Mouse (Mus musculus) mature B cell (primary cell): ENCODE measurements around the gene Ankrd24.
"Not testable (repeated sequence)": the region's sequence is repeated elsewhere in the genome, so short reads cannot be mapped to it uniquely, and the experiment has no call there.

Source experiments
- in situ Hi-C: fragments of 300-500 bp; cut with MboI; formaldehyde crosslinking; loops from 2 replicates; pipeline ENCODE4 v1.14.3; 2019

Gene Ankrd24

DNA sequence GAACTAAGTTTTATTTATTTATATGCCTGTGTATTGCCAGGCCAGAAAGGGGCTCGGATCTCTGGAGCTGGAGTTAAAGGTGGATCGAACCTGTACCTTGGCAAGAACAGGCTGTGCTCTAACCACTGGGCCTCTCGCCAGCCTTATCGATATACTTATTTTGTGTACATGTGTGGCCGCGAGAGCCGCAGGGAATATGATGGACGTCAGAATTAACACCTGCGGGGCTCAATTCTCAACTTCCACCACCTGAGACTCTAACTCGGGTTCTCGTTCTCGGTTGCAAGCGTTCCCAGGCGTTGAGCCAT lies 22.7 kb upstream of the Ankrd24 start:
- in situ Hi-C loops, result no loop called here

DNA sequence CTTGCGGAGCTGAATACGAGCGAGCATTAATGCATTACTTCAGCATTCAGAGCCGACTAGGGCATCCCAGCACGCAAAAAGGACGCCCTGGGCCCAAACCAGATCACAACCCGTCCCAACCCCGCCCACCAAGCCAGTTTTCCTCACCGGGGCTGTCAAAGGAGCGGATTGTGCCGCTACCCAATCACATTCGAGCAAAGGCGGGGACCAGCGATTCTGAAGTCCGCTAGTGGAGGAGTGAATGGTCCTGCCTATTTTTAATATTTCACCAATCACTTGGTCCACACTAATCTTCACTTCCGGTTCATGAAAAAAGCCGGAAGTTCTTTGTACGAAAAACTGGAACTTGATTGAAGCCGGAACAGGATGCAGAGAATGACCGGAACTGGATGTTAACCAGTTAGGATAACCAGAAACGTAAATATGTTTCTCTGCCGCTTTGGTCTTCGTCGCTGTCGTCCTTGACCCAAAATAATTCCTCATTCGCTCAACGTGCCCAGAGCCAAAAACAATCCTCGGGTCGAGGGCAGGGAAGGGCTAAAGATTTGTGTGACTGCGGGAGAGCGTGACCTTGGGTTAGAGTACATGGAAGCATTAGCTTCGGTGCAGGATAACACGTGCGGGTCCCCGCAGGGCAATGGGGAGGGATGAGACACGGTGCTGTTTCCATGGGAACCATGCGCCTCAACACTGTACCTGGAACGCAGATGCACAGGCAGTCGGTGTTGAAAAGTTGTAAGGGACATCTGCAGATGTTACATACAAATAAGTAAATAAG lies 22.2 kb upstream of the Ankrd24 start, which contains the start of gene BC025920:
Gene BC025920 (plus strand): TSS at position 297 of the 778 bp plus-strand sequence.
- in situ Hi-C loops, result no loop called here

DNA sequence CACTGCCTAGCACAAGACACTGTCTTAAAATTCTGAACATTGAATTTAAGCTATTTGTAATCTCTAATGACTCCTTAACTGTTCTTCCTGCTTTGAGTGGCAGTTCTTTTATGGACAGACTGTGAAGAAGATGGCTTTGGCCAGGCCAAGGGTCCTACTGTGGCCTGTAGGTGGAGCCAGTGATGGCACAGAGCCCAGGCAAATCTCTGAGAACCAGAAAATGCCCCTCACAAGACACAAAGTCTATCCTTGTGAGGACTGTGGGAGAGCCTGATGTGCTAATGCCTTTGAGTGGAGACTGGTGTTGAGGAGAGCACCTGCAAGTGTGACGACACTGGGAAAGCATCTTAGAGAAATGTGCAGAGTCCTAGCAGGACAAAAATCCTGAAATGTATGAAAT lies 20.0 kb upstream of the Ankrd24 start:
- in situ Hi-C loops, result no loop called here

DNA sequence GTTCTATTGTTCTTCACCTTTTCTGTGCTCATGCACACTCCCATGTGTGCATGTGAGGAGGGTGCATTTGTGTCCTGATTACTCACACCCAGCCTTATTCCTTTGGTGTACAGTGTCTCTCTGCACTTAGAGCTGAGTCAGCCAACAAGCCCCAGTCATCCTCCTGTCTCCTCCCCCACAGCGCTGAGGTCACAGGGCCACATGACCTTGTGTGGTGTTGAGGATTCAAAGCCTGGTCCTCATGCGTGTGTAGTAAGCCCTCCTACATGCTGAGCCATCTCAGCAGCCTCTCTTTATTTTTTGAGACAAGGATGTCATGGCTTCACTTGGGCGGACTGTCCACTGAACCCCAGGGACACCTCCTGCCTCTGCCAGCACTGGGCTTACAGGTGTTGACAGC lies 15.6 kb upstream of the Ankrd24 start:
- in situ Hi-C loops, result no loop called here

DNA sequence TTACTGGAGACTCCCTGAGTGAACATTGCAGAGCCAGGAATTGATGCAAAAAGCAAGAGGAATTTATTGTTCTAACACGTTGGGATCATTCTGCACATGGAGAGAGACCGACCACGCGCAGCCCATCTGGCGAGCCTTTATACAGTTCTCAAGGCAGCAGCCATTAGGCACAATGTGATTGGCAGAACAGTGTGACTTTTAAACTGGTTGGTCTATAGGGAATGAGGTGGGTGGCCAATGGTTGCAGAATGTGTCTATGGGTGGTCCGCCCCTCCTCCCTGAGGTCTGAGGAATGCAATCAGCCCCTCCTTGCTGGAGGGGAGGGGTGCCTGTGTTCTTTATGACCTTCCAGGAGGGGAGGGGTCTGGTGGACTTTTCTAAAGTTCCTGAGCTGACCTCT lies 12.9 kb upstream of the Ankrd24 start:
- in situ Hi-C loops, result no loop called here

DNA sequence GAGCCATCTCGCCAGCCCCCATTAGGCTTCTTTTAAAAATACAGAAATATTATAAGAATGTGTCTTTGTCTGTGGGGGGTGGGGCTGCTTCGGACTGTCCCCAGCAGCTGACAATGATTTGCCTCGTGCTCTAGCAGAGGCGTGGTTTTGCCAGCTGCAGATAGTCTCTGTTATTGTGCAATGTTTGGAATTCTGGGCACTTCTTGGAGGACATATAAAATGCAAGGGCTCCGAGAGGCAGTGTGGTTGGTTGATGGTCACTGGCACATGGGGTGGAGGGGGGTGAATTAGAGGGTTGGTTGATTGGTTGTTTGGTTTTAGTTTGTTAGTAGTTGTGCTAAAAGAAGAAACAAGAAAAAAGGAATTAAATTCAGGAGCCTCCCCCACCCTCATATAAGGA lies 8.4 kb upstream of the Ankrd24 start:
- in situ Hi-C loops, result no loop called here

DNA sequence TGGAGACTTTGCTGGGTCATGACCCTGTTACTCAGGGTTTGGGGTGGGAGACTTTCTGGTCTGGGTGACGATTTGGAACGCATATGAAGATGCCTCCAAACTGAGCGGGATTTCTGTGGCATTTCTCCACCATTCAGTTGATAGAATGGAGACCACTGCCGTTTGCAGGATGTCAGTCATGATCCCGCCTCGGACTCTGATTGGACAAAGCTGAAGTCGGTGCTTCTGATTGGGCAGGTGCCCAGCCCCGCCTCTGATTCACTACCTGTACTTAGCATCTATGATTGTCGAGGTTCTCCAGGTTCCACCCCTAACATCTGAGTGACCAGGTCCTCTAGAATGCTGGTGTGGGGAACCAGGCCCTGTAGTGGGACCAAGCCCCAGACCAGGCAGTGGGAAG lies 7.6 kb upstream of the Ankrd24 start:
- in situ Hi-C loops, result no loop called here

DNA sequence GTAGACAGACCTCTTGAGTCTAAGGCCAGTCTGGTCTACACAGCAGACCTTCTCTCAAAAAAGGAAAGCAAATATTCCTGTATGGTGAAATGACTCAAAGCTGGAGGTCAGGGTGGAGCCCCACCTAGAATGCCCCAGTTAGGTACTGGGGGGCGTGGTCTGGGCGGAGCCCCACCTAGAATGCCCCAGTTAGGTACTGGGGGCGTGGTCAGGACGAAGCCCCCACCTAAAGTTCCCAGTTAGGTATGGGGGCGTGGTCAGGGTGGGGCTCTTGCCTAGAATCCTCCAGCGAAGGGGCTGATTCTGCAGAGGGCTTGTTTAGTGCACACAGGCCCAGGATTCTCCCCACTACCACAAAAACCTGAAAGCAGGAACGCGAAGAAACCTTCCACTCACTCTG lies 4.9 kb upstream of the Ankrd24 start:
- in situ Hi-C loops, result no loop called here

DNA sequence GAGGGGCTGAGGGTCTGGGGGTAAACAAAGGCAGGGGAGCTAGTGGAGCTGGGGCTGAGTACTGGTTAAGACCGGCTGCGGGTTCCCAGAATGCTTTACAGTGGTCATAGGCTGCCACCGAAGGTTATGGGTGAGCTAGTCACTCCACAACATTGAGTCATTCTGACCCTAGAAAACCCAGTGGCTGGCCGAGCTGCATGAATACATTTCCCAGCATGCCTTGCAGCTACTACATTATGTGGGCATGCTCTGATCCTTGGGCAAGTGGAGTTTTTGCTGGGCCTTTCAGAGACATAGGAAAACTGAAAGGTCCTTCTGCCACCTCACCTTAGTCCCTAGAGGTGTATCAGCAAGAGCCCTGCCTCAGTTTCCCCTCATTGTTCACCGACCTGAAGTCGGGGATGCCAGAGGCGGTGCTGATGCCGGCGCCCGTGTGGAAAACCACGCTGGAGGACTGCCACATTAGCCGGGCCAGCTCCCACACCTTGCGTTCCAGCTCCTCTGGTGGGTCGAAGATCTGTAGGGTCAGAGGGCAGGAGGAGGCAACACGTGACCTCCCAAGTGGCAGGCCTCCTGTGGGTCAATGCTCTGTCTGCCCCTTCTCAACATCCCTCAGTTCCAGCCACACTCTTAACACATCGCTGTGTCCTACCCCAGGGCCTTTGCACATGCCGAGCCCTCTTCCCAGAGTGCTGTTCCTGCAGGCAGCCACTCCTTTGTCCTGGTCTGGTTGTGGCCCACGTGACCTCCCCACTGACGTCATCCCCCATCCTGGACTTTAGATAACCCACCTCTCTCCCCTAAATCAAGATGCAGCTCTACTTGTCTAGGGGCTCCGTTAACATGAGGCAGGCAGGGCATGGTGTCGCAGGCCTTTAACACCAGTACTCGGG lies 2.0 kb upstream of the Ankrd24 start:
- in situ Hi-C loops, result no loop called here

DNA sequence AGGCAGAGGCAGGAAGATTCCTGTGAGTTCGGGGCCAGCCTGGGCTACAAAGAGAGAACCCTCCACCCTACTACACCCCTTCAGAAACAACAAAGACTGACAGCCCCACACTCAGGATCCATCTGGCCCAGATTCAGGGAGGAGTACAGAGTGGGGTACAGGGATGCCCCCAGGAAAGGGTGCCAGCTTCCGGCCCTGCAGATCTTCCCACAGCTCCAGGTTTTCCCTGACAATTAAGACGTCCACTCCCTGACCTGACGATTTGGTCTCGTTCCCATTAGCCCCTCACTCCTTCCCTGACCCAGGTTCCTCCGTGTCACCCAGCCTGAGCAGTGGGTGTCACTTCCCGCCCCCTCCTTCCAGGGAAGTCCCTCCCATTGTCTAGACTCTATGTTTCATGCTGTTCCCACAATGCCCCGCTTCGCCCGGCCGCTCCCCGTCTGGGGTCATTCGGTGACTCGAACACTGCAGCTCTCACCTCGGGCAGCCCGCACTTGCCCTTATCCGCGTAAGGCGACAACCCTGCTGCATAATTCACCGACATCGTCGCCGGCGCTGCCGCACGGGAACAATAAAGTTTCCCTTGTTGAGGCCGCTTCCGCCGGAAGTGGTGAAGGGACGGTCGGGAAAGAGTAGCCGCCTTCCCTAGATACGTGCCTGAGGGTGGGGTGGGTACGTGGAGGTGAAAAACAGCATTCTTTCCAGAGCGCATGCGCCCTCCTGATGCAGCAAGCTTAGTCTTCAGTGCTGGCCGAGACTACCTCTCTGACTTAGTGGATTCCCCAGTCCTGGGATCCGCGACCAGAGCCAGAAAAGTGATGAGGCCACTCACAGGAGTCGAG lies 1.1 kb upstream of the Ankrd24 start, which contains the start of gene Sirt6:
Gene Sirt6 (minus strand): TSS at position 804 of the 842 bp plus-strand sequence.
- in situ Hi-C loops, result no loop called here

DNA sequence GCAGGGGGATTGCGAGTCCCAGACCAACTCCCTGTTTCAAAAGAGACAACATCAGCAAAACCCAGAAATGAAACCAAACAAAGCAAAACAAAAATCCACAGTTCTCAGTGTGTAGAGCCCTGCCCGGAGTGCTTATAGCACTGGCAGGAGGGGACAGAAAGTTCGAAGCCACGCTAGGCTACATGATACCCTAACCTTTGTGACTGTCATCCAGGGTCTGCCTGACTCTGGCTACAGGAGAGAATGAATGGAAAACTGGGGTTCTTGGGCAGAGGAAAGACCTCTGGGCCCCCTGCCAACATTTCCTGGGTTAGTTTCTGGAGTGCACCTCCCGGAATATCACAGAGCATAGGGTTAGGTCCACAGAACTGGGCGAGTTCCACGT lies 512 bp upstream of the Ankrd24 start:
- in situ Hi-C loops, result no loop called here

DNA sequence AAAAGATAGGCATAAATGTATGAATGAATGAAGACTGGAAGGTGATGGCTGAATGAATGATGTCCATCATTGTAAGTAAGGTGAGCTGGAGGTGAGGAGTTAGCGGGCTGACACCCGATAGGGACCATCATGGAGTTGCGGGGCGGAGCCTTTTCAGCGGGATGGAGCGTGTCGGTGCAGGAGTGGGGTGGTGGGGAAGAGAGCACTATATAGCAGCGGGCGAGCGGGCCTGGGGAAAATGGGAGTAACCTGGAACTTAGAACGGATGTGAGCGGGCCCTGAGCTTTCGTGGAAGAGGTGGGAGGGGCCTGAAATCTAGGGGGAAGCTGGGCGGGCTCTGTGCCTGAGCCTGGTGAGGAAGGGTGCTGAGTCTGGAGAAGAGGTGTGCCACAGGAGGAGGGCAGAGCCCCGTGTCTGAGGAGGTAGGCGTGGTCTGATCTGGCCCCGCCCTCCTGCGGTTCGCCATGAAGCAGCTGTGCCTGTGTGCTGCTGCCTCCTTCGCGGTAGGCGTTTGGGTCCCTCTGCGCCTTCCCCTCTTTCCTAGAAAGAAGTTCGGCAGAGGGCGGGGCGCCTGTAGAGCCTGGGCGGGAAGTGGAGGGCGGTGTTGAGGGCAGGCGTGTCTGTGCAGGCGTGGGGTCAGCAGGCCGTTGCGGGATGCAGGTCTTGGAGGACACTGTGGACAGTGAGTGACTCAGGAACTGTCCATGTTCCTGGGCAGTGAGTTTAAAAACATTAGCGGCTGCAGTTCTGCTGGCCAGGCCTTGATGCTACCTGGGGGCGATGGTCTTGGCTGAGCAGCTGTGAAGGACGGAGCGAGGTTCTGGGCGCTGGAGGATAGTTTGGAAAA lies 5.1 kb downstream of the Ankrd24 start:
- in situ Hi-C loops, result loop anchor here (10.0 kb wide), 1 partner anchor 541 kb away; no protein-coding TSS in a partner anchor

DNA sequence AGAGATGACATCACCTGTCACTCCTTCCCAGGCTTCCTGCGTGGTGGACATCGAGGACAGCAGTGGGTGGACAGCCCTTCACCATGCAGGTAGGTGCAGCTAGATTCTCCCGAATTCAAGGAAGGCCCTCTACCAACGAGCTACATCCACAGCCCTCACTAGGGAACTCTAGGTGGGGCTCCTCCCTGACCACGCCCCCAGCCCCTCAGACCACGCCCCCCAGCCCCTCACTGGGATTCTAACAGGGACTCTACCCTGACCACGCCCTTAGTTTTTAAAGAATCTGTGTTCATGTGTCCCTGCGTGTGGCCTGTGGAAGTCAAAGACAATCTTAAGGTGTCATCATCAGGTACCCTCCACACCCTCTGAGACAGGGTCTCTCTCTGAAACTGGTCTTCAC lies 8.0 kb downstream of the Ankrd24 start:
- in situ Hi-C loops, result loop anchor here (10.0 kb wide), 1 partner anchor 538 kb away; no protein-coding TSS in a partner anchor

DNA sequence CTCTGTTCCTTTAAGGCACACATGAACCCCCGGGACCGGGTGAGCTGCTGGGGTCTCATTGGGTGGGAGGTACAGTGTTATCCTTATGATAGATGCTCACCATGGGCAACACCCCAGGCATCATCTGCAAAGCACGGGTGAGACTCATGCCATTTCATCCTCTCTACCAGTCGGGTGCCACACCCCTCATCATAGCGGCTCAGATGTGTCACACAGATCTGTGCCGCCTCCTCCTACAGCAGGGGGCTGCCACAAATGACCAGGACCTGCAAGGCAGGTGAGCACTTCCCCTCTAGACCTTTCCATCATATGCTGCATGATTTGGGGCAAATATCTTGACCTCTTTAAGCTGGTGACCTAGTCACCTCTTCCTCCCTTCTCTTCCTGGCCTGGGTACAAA lies 9.8 kb downstream of the Ankrd24 start:
- in situ Hi-C loops, result loop anchor here (10.0 kb wide), 1 partner anchor 537 kb away; no protein-coding TSS in a partner anchor

DNA sequence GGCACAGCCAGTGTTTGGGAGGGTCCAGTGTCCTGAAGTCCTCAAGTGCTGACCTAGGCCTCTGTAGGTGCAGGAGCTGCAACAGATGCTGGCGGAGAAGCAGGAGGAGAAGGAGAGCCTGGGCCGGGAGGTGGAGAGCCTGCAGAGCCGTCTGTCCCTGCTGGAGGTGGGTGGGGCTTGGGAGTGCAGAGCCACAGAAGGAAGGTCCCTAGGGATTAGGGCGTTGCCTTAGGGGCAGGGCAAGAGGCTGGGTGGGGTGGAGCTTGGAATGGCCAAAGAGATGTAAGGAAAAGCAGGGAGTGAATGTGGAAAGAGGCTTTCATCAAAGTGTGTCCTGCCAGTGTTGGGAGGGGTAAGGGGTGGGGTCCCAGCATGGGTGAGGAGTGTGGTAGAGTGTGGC lies 12.5 kb downstream of the Ankrd24 start:
- in situ Hi-C loops, result not testable (repeated sequence)

DNA sequence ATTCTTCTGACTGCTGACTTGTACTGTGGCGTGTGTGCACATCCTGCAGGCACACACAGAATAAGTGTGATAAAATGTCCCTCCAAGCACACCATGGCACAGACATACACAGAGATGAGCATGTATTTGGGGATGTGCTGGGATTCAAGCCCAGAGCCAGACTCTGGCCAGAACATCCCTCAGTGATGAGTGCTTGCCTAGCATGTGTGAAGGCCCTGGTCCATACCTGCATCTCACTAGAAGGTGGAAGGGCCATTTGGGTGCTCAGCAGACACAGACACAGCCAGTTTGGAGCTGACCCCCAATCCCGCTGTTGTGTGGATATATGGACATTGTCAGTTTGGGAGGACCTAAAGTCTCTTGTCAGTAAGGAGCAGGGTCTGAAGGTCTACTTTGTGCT lies 13.2 kb downstream of the Ankrd24 start:
- in situ Hi-C loops, result no loop called here

DNA sequence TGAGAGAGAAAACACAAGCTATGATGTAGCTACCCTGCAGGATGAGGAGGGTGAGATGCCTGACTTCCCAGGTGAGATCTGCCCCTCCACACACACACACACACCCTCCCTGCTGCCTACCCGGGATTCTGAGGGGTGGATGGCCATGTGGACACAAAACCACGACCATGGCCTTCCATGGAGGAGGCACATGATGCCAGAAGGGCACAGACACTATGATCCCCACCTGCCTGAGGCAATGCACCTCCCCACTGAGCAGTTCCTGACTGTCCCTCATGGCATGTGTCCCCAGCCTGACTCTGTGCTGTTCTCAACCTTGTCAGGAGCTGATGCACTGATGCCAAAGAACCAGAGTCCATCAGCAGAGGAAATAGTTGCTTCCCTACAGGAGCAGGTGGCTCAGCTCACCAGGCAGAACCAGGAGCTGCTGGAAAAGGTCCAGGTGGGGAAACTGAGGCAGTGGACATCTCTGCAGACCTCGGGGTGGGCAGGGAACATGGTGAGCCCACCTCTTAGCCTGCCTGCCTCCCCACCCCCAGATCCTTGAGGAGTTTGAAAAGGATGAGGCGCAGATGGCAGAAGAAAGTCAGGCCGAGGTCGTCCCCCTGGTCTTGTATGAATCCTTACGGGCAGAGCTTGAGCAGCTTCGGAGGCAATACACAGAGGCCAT lies 13.8 kb downstream of the Ankrd24 start:
- in situ Hi-C loops, result no loop called here

DNA sequence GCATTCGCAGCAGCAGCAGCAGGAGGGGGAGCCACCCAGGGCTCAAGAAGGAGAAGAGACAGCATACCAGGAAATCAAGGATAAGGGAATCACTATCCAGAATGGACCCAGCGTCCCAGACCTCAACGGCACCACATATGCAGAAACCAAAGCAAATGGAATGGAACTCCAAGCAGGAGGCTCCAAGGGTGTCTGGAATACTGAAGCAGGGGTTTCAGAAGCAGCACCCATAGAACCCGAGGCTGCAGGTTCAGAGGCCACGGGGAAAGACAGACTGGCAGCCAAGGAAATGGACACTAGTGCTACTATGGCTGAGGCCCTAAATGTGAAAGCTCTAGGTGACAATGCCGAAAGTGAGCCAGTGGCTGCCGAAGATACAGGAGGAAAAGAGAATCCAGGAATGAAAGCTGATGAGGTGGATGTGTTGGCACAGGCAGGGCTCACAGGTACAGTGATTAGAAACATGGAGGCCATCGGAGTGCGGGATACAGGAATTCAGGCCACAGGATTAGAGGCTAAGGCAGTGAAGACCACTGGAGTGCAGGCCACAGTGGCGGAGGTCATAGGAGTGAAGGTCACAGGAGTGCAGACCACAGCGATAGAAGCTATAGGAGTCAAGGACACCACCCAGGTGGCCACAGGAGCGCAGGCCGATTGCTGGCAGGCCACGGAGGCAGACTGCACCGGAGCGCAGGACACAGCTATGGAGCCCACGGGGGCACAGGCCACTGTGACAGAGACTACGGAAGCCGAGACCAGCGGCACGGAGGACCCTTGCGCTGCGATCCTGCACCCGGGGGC lies 14.5 kb downstream of the Ankrd24 start:
- in situ Hi-C loops, result no loop called here

DNA sequence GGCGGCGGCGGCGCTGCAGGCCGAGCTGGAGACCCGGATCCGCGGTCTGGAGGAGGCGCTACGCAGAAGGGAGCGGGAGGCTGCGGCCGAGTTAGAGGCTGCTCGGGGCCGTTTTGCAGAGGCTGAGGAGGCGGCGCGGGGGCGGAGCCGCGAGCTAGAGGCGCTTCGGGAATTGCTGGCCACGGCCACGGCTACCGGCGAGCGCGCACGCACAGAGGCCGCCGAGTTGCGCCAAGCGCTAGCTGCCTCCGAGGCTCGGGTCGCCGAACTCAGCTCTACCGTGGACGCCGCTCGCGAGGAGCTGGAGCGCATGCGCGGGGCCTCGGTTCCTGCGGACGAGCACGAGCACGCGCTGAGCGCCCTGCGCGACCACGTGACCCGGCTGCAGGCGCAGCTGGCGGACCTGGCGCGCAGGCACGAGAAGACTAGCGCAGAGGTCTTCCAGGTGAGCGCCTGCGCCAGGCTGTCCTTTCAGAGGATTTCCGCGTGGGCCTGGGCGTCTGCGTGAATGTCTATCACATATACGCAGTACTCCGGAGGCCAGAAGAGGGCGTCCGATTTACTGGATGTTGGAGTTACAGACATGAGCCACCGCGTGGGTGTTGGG lies 15.2 kb downstream of the Ankrd24 start:
- in situ Hi-C loops, result no loop called here
